Mouse (Mus musculus): ENCODE data around the gene Pikfyve.

DNA sequence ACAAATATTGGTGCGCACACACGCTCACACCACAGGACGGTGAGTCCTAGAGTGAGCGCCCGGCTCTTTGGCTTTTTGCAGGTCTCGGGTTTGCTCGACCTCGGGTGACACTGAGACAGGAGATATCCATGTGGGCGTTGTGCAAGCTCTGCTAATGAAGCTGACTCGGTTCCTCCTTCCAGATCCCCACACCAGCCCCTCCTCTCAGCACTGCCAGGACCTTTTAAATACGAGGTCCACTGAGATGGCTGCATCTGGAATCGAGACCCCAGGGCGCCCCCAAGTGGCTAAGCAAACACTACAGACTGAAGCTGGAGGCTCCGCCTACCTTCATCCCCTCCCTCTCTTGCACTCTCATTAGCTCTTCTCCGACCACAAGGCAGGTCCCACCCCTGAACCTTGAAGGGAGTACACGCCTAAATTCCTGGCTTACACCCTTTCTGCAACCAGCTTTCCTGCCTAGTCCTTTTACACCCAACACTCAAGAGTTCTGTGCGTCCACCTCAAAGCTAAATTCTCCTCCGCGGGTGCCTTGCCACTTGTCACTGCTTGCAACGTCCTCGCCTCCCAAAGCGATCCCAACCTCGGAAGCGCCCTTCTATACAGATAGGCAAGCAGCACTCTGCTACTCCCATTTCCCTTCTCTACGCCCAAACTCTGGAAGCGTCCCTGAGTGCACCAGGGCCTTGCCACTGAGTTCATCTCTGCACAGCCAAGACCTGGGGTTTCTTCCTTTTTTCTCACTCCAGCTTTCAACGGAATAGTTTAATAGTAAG lies 8.2 kb upstream of the Pikfyve start:
- TF ChIP-seq CTCF (IDR thresholded peaks at IDR 0.05; ENCODE audit: borderline replicate concordance, extremely low read depth, insufficient read depth, insufficient read length) (peak; percentile 78), POLR2A (IDR thresholded peaks at IDR 0.05; ENCODE audit: borderline replicate concordance, extremely low read depth, insufficient read depth, insufficient read length, poor library complexity, severe bottlenecking) (peak; percentile 51; the same call in 1 of the 2 replicates)
